Mouse (Mus musculus) E14TG2a.4 (cell line): ENCODE data around the gene Auh.

Source experiments
- CTCF ChIP-seq: conservative IDR thresholded peaks from 2 replicates; pipeline ENCODE4 v1.5.1; 2014; ENCODE audit warnings: low read length
- NANOG ChIP-seq: IDR thresholded peaks from 2 replicates; pipeline ENCODE4 v1.6.1; 2014; ENCODE audit warnings: borderline replicate concordance, low read length, mixed read lengths
- POU5F1 ChIP-seq: IDR thresholded peaks from 2 replicates; pipeline ENCODE4 v1.6.1; 2014; ENCODE audit warnings: low read length, borderline replicate concordance

GRCm38 (mm10) chr13:52880386-52880785 lies 49.1 kb downstream of the Auh start:
- TF ChIP-seq CTCF = no peak
- TF ChIP-seq POU5F1 = no peak
- no peak for TF ChIP-seq NANOG
